Mouse (Mus musculus) c-Kit-negative CD71-positive TER-119-positive erythroid progenitor cells, embryonic 14.5 days (primary cell): Measurements from ENCODE around the gene Espn.

Source experiments
- DNase-seq: peaks from one replicate; pipeline ENCODE4 v3.0.0-alpha.2; 2013; ENCODE audit warnings: low read depth, low spot score

Espn gene

GRCm38 (mm10) chr4:152097911-152098799, 54.0 kb downstream of the Espn start:
- DNase-seq = no peak

GRCm38 (mm10) chr4:152096927-152097326, 55.2 kb downstream of the Espn start:
- DNase-seq = no peak

- peak; percentile 80 for DNase-seq
Measured at GRCm38 (mm10) chr4:152095937-152096910, 55.9 kb downstream of the Espn start.

DNA sequence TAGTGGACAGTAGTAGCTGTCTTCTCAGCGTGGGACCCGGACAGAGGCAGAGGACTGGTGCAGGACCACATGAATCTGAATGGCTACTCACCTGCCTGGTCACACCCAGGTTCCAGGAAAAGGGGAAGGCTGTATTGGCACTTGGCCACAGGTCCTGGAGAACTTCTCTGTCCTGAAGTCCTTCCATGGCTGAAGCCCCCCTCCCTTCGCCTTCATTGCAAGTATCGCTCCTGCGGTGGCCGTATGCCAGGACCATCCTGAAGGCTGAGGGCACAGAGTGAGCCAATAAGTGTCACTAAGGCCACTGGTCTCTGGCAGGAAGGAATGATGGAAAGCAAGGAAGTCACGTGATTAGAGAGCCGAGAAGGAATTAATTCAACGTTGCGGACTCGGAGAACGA, 57.9 kb downstream of the Espn start:
- no peak for DNase-seq

DNA sequence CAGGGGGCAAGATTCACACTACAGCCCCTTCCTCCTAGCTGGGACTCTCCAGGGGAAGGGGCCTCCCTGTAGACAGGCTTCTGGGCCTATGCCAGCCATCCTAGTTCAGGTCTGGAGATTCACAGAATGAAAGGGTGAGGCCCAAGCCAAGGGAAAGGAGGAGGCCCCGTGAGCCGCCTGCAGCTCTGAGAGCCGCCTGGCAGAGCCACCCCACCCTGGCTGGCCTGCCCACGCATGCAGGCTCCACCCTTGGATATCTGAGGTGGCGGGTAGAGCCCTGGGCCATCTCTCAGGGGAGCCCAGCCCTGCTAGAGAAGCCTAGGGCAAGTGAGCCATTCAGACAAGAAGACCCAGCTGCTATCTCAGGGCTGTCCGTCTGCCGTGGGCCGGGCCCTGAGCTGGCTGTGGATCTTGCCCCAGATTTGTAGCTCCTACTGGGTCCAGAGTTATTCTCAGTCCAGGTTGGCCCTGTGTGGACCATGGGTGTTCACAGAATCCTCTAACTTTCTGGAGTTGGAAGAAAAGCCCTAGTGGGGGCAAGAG, 59.3 kb downstream of the Espn start:
- DNase-seq = peak; percentile 76

GRCm38 (mm10) chr4:152090191-152090590, 62.0 kb downstream of the Espn start:
- no peak for DNase-seq

GRCm38 (mm10) chr4:152088556-152089120, 63.5 kb downstream of the Espn start:
- DNase-seq = no peak

DNA sequence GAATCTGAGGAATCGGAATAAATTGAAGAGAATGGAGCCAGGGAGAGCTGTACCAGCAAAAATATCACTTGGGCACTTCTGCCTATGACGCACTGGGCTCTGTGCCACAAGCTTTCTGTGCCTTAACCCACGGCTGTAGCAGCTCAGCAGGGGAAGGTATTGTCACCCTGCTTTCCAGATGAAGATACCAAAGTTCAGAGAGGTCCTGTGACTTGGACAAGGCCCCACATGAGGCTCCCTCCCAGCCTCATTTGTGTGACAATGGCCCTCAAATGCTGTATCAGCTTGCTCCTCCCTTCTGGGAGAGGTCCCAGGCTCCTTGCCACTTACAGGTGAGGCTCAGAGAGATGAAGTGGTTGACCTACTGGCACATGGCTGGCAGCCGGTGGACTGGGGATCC, 64.0 kb downstream of the Espn start:
- no peak for DNase-seq

- no peak for DNase-seq
Measured at GRCm38 (mm10) chr4:152087211-152088081, 64.7 kb downstream of the Espn start.

GRCm38 (mm10) chr4:152086505-152087210, 65.5 kb downstream of the Espn start:
- DNase-seq = no peak

- DNase-seq = no peak
Measured at GRCm38 (mm10) chr4:152084616-152085015, 67.6 kb downstream of the Espn start.

DNA sequence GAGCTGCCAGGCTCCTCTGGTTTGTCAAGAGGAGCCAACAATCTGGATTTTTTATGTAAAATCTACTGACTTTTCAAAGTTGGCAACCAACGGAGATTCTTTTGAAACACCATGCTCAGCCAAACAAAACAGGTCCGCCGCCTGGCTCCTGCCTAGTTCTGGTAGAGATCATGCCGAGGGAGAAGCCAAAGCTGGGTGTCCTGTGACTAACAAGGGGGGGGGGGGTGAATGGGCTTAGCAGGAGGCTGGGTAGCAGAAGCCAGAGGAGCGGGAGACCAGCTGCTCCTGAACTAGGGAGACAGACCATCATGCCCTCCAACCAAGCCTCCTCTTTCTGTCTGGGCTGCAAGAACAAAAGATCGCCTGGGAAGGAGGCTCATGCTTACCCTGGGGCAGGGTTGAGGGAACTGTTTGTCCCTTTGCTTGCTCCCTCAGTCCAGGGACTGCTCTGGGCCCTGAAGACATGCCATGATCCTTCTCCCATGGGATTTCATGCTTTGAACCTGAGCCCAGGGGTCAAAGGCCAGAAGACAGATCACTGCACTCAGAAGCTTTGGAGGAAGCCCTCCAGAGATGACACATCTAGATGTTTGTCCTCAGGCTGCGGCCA, 68.5 kb downstream of the Espn start:
- no peak for DNase-seq

- no peak for DNase-seq
Measured at GRCm38 (mm10) chr4:152079931-152080330, 72.2 kb downstream of the Espn start.

- DNase-seq = no peak
Measured at GRCm38 (mm10) chr4:152079261-152079660, 72.9 kb downstream of the Espn start.

DNA sequence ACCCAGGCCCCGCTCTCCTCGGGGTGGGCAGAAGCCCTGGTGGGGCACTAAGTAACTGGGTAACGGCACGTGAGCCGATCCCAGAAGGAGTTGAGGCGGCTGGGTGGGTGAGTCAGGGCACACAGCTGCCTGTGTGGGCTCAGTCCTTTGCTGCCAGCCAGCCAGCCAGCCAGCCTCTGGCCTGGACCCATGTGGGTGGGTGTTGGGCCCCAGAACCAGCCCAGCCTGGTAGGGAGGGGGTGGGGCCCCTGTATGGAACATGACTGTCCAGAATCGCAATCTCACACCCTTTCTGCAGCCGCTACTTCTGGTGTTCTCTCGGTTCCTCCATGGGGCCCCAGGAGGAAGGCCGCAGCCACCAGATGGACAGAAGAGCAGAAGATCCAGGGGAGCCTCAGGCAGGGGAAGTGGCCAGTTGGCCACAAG, 74.1 kb downstream of the Espn start:
- DNase-seq = no peak

DNA sequence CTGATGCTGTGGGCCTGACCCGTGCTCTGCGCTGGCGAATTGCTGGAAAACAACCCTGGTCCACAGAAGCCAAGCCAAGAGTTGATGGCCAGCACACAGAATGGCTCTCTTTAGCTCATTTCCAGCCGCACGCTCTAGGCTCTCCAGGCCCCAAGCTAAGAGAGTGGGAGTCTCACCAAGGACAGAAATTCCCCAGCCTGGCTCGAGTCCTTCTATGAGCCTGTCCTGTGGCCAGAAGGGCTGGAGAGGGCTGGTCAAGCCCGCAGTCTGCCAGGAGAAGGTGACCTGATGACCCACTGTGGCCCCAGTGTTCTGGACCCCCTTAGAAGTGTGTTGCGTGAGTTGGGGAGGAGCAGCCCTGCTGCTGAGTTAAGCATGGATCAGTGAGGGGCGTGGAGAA, 75.0 kb downstream of the Espn start:
- no peak for DNase-seq

GRCm38 (mm10) chr4:152074548-152074947, 77.6 kb downstream of the Espn start:
- DNase-seq = no peak

- DNase-seq = no peak
Measured at GRCm38 (mm10) chr4:152073715-152074114, 78.5 kb downstream of the Espn start.

DNA sequence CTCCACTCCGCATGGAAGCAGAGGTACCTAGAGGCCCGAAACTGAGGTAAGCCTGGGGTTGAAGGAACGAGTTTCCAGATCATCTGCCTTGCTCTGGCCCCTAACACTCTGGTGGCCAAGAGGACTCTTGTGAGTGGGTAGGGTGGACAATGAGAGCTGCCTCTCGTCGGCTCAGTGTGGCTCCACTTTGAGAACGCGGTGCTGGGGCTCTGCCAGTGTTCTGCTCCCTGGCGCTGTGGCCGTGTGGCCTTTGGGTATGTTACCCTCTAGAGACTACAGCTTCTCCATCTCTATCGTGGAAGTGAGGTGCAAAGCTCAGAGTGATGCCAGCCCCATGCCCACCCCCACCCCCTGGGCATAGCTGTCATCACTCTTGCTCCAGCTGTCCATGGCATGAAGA, 79.5 kb downstream of the Espn start:
- DNase-seq = no peak
